Mouse (Mus musculus) thymus, adult 2 months (tissue): Measurements from ENCODE around the gene Rnf24.

Experiments
- CTCF ChIP-seq: fragments of 200-500 bp; IDR thresholded peaks from 2 replicates; pipeline ENCODE4 v1.5.1; 2012; ENCODE audit warnings: mild to moderate bottlenecking, control low read depth, low read length, moderate library complexity, borderline replicate concordance; ENCODE audit not compliant: control insufficient read depth, poor library complexity, insufficient read depth; ENCODE audit errors: extremely low read depth
- POLR2A ChIP-seq: fragments of 200-500 bp; IDR thresholded peaks from 2 replicates; pipeline ENCODE4 v1.6.1; 2012; ENCODE audit warnings: mild to moderate bottlenecking, low read length, control low read depth, moderate library complexity; ENCODE audit not compliant: control insufficient read depth, poor library complexity, insufficient read depth; ENCODE audit errors: extremely low read depth

DNA sequence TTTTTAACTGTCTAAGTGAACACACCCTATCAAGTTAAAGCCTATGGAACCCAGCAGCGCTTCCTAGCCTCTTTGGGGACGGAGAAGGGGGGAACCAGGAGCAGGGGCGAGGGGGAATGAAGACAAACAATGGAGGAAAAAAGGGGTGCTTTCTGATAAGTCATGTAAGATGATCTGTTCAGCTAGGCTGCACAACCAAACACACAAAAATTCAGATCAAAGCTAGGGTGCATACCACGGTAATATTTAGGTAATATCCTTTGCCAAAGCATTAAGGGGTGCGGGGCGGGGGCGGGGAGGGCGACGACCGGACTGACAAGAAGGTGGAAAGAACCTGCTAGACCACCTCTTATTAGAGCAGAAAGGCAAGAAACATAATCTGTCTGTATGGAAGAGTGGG is 1.2 kb downstream of the Rnf24 start:
- TF ChIP-seq POLR2A = no peak
- no peak for TF ChIP-seq CTCF
